Mouse (Mus musculus): ENCODE data around the gene Mcpt4. TPM values are rescaled to one million over a fixed set of nuclear protein-coding genes. Genes with fewer than 3 reads are reported as not detected.
"Not testable (repeated sequence)": the region's sequence is repeated elsewhere in the genome, so short reads cannot be mapped to it uniquely, and the experiment has no call there.

The Mcpt4 gene
- total and polyA plus RNA-seq, 2 experiments = not detected

DNA sequence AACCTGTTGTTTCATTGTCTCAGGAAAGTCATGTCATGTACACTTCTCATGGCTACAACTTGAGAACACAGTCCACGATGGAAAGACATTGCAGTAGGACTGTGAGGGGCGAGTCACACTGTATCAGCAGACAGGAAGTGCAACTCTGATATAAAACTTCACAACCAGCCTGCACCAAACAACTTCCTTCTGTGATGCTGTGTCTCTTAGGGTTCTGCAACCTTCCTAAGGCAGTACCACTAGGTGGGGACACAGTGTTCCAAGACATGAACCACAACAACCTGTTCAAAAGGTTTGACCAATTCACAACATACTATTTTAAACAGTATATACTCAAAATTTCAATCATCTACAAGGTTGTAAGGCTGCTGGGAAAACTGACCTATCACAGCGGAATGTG is 6.7 kb downstream of the Mcpt4 start:
- Histone ChIP-seq H3K27ac (replicated peaks; ENCODE audit: insufficient read depth, low read depth, low read length) (no peak overlapping the region), H3K4me1 (ENCODE audit: control insufficient read depth, insufficient read depth, low read length) (no peaks in the 10 kb centered on the region), H3K79me2 (ENCODE audit: control insufficient read depth, insufficient read depth, low read length) (no peaks in the 10 kb centered on the region), H3K36me3 (ENCODE audit: control insufficient read depth, insufficient read depth, low read length) (no peaks in the 10 kb centered on the region), H3K9ac (ENCODE audit: low read depth, low read length) (no peak overlapping the region), H3K4me3 (ENCODE audit: insufficient read depth, low read depth, low read length) (no peak overlapping the region), H3K27me3 (ENCODE audit: control insufficient read depth, insufficient read depth, low read length) (no peaks in the 10 kb centered on the region; the same call in 1 of the 2 replicates)
- TF ChIP-seq POLR2A (IDR thresholded peaks at IDR 0.05; ENCODE audit: extremely low read depth, insufficient read depth, low read length) = no peak
- TF ChIP-seq CTCF (IDR thresholded peaks at IDR 0.05; ENCODE audit: low read depth, low read length) = no peak
- WGBS = 58% methylated on average over 3 of the region's 3 CpGs
- no peak for DNase-seq (ENCODE audit: extremely low read depth, low read depth, low spot score)

DNA sequence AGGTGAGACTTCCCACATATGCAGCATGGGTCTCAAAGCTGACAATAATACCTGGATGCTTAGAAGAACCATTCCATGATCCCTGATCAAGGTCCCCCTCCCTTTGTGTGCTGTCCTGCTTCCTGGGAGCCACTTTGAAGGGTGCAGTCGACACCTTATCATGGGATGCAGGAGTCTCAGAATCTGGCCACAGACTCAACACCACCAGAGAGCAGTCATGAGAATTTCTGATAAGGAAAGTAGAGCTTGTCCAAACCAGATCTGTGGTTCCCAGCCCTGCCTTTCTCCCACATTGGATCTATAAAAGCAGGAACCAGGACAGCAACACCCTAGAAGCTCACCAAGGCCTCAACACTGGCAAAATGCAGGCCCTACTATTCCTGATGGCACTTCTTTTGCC is 20.3 kb downstream of the Mcpt4 start, which contains the start of gene Mcpt2:
Gene Mcpt2 (plus strand): TSS at position 250 of the 400 bp plus-strand sequence.
- H3K27me3 ChIP-seq (ENCODE audit: control insufficient read depth, insufficient read depth, low read length); H3K9ac ChIP-seq (ENCODE audit: low read depth, low read length); H3K27ac ChIP-seq (replicated peaks; ENCODE audit: insufficient read depth, low read depth, low read length); H3K36me3 ChIP-seq (ENCODE audit: control insufficient read depth, insufficient read depth, low read length); DNase-seq (ENCODE audit: extremely low read depth, low read depth, low spot score); H3K4me3 ChIP-seq (ENCODE audit: insufficient read depth, low read depth, low read length); H3K4me1 ChIP-seq (ENCODE audit: control insufficient read depth, insufficient read depth, low read length); H3K79me2 ChIP-seq (ENCODE audit: control insufficient read depth, insufficient read depth, low read length): not testable (repeated sequence)
- 81% methylated on average over 1 of the region's 1 CpGs for whole genome bisulfite sequencing

DNA sequence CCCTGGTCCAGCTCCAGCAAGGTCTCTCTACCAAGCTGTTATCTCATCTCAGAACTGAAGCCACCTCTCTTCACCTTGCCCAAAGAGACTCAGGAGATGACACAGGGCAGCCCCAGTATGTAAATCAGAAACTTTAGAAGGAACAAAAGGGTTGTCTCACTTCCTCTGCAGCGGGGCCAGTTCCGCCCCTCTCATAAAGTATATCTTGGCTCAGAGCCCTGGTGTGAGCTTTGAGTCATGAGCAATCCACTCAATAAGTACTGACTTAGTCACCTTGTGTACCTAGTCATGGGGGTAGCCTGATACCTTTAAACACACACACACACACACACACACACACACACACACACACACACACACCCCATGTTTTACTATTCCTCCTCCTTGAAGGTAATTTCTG is 27.7 kb downstream of the Mcpt4 start:
- Histone ChIP-seq H3K4me3 (ENCODE audit: insufficient read depth, low read depth, low read length) (no peak overlapping the region), H3K9ac (ENCODE audit: low read depth, low read length) (no peak overlapping the region), H3K27ac (replicated peaks; ENCODE audit: insufficient read depth, low read depth, low read length) (no peak overlapping the region), H3K79me2 (ENCODE audit: control insufficient read depth, insufficient read depth, low read length) (no peaks in the 10 kb centered on the region), H3K27me3 (ENCODE audit: control insufficient read depth, insufficient read depth, low read length) (no peaks in the 10 kb centered on the region), H3K4me1 (ENCODE audit: control insufficient read depth, insufficient read depth, low read length) (no peaks in the 10 kb centered on the region), H3K36me3 (ENCODE audit: control insufficient read depth, insufficient read depth, low read length) (no peaks in the 10 kb centered on the region)
- no peak for TF ChIP-seq POLR2A (IDR thresholded peaks at IDR 0.05; ENCODE audit: extremely low read depth, insufficient read depth, low read length)
- TF ChIP-seq CTCF (IDR thresholded peaks at IDR 0.05; ENCODE audit: low read depth, low read length) = no peak
- DNase-seq (ENCODE audit: extremely low read depth, low read depth, low spot score) = no peak
- WGBS = 82% methylated on average over 2 of the region's 2 CpGs

DNA sequence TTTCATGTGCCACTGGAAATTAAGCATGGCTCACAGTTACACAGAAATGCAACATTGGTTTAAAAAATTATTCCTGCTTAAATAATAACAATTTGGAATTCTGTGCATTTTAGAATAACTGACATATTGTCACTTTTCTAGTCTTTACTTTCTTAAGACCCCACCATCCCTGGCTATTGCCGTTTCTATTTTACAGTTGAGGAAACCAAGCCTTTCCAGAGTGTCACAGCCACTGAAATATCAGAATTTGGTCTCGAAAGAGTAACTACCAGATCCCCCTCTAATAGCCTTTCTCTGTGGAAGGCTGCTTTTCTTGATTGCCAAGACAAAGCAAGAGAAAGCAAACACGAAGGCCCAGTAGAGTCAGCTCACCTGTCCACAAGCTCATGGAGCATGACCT is 31.7 kb downstream of the Mcpt4 start, which contains the start of gene Mcpt9:
Gene Mcpt9 (minus strand): TSS at position 101 of the 400 bp plus-strand sequence.
- not testable (repeated sequence) for DNase-seq (ENCODE audit: extremely low read depth, low read depth, low spot score); H3K79me2 ChIP-seq (ENCODE audit: control insufficient read depth, insufficient read depth, low read length); H3K27ac ChIP-seq (replicated peaks; ENCODE audit: insufficient read depth, low read depth, low read length); H3K27me3 ChIP-seq (ENCODE audit: control insufficient read depth, insufficient read depth, low read length); H3K4me1 ChIP-seq (ENCODE audit: control insufficient read depth, insufficient read depth, low read length); H3K36me3 ChIP-seq (ENCODE audit: control insufficient read depth, insufficient read depth, low read length); H3K4me3 ChIP-seq (ENCODE audit: insufficient read depth, low read depth, low read length); H3K9ac ChIP-seq (ENCODE audit: low read depth, low read length)
- 65% methylated on average over 3 of the region's 3 CpGs for WGBS

DNA sequence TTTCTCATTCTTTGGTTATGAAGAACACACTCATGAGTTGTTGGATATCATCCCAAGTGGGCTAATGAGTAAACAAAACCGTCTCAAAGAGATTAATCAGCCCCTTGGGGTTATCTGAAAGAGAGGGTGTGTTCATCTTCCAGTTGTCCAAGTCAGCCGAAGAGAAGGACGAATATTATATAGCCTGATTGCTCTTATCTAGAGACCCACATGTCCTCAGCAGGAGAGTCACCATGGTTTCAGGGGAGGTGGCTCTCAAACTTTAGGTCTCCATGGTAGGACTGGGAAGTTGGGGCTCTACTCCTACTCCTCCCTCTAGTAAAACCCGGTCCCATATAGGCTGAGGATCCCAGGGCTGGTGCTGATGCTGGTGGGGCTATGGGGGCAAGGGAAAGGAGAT is 40.8 kb downstream of the Mcpt4 start:
- 72% methylated on average over 4 of the region's 4 CpGs for WGBS
- not testable (repeated sequence) for H3K36me3 ChIP-seq (ENCODE audit: control insufficient read depth, insufficient read depth, low read length); H3K4me3 ChIP-seq (ENCODE audit: insufficient read depth, low read depth, low read length); H3K79me2 ChIP-seq (ENCODE audit: control insufficient read depth, insufficient read depth, low read length); DNase-seq (ENCODE audit: extremely low read depth, low read depth, low spot score); H3K27me3 ChIP-seq (ENCODE audit: control insufficient read depth, insufficient read depth, low read length); H3K9ac ChIP-seq (ENCODE audit: low read depth, low read length); H3K27ac ChIP-seq (replicated peaks; ENCODE audit: insufficient read depth, low read depth, low read length); H3K4me1 ChIP-seq (ENCODE audit: control insufficient read depth, insufficient read depth, low read length)

DNA sequence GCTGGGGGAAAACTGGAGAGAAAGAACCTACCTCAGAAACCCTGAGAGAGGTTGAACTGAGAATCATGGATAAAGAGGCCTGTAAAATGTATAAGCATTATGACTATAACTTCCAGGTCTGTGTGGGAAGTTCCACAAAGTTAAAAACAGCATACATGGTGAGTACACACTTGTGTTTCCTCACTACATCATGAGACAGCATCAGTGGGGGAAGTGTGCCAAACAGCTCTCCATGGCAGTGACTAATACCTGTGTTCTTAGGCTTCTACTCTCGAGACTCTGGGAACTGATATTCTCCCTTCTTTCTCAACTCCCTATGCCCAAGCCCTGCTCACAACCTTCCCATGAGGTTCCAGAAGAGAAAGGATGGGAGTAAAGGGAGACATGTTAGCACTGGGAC is 42.7 kb downstream of the Mcpt4 start:
- Histone ChIP-seq H3K9ac (ENCODE audit: low read depth, low read length) (no peak overlapping the region), H3K27ac (replicated peaks; ENCODE audit: insufficient read depth, low read depth, low read length) (no peak overlapping the region), H3K27me3 (ENCODE audit: control insufficient read depth, insufficient read depth, low read length) (no peaks in the 10 kb centered on the region), H3K4me3 (ENCODE audit: insufficient read depth, low read depth, low read length) (no peak overlapping the region), H3K36me3 (ENCODE audit: control insufficient read depth, insufficient read depth, low read length) (no peaks in the 10 kb centered on the region), H3K79me2 (ENCODE audit: control insufficient read depth, insufficient read depth, low read length) (no peaks in the 10 kb centered on the region), H3K4me1 (ENCODE audit: control insufficient read depth, insufficient read depth, low read length) (no peaks in the 10 kb centered on the region)
- no peak for DNase-seq (ENCODE audit: extremely low read depth, low read depth, low spot score)
- WGBS = 38% methylated on average over 1 of the region's 1 CpGs
- TF ChIP-seq POLR2A (IDR thresholded peaks at IDR 0.05; ENCODE audit: extremely low read depth, insufficient read depth, low read length) (no peak), CTCF (IDR thresholded peaks at IDR 0.05; ENCODE audit: low read depth, low read length) (no peak)

DNA sequence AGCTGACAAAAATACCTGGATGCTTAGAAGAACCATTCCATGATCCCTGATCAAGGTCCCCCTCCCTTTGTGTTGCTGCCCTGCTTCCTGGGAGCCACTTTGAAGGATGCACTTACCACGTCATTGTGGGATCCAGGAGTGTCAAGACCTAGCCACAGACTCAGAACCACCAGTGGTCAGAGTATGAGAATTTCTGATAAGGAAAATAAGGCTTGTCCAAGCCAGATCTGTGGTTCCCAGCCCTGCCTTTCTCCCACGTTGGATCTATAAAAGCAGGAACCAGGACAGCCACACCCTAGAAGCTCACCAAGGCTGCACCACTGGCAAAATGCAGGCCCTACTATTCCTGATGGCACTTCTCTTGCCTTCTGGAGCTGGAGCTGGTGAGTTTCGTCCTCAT is 44.4 kb downstream of the Mcpt4 start, which contains the start of gene Mcpt1:
Gene Mcpt1 (plus strand): TSS at position 301 of the 400 bp plus-strand sequence.
- not testable (repeated sequence) for H3K4me1 ChIP-seq (ENCODE audit: control insufficient read depth, insufficient read depth, low read length); H3K36me3 ChIP-seq (ENCODE audit: control insufficient read depth, insufficient read depth, low read length); H3K27me3 ChIP-seq (ENCODE audit: control insufficient read depth, insufficient read depth, low read length); H3K4me3 ChIP-seq (ENCODE audit: insufficient read depth, low read depth, low read length); H3K9ac ChIP-seq (ENCODE audit: low read depth, low read length); H3K79me2 ChIP-seq (ENCODE audit: control insufficient read depth, insufficient read depth, low read length); H3K27ac ChIP-seq (replicated peaks; ENCODE audit: insufficient read depth, low read depth, low read length); DNase-seq (ENCODE audit: extremely low read depth, low read depth, low spot score)
- 68% methylated on average over 3 of the region's 3 CpGs for WGBS

Data from liver, adult 2 months (tissue).